Mouse (Mus musculus) c-Kit-positive CD71-positive TER-119-negative erythroid progenitor cells, embryonic 14.5 days (primary cell): ENCODE results near the gene Zfp12.
A peak's percentile ranks its signal among the peaks of the same experiment; 100 is the strongest.
"Not testable (repeated sequence)": the region's sequence is repeated elsewhere in the genome, so short reads cannot be mapped to it uniquely, and the experiment has no call there.

Source experiments
- DNase-seq: peaks from one replicate; pipeline ENCODE4 v3.0.0-alpha.2; 2013; ENCODE audit warnings: low read depth

The Zfp12 gene

DNA sequence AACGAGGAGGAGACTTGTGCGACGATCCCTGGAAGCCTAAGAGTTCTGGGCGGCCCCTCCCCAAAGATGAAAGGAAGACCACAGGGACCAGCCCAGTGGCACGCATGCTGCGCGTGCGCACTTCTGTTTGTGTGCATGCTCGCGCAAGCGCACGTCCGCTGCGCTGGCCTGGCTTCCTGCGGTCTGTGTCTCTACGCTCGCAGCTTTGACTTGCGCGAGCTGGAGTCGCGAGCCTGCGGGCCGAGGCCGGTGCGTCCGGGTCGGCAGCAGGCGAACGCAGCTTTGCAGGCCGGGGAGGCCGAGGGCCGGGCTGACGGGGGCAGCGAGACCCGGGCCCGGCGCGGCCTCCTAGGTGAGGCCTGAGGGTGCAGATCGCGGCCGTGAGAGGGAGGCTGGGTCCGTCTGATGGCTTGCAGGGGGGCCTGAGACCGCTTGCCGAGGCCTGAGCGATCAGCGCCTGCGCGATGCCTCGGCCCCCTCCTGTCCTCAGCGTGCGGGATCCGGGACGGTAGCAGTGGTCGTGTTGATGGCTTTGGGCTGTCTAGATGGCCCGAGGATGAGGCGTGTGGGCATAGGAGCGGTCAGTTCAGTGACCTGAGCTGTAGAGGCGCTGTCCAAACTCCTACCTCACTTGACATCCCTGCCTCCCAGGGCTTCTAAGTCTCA, at the start of gene Zfp12:
Zfp12 (plus strand) TSS at position 136 of the 666 bp plus-strand sequence.
- peak; percentile 70 for DNase-seq

DNA sequence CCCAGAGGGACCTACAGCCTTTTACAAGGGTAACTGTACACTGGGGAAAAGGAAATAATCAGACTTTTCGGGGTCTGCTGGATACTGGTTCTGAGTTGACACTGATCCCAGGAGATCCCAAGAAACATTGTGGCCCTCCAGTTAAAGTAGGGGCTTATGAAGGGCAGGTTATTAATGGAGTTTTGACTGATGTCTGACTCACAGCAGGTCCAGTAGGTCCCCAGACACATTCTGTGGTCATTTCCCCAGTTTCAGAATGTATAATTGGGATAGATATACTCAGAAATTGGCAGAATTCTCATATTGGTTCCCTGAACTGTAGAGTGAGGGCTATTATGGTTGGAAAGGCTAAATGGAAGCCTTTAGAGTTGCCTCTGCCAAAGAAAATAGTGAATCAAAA, 46.9 kb upstream of the Zfp12 start:
- not testable (repeated sequence) for DNase-seq

GRCm38 (mm10) chr5:143192806-143193205, 42.2 kb upstream of the Zfp12 start:
- DNase-seq = no peak

- DNase-seq = not testable (repeated sequence)
These were observed 40.2 kb upstream of the Zfp12 start for GRCm38 (mm10) chr5:143194747-143195146.

GRCm38 (mm10) chr5:143195166-143195565, 39.8 kb upstream of the Zfp12 start:
- DNase-seq = no peak

- DNase-seq = no peak
These were observed 38.5 kb upstream of the Zfp12 start for GRCm38 (mm10) chr5:143196506-143196905.

GRCm38 (mm10) chr5:143205015-143205414, 29.9 kb upstream of the Zfp12 start:
- DNase-seq = no peak

GRCm38 (mm10) chr5:143213832-143214231, 21.1 kb upstream of the Zfp12 start:
- DNase-seq = no peak

DNA sequence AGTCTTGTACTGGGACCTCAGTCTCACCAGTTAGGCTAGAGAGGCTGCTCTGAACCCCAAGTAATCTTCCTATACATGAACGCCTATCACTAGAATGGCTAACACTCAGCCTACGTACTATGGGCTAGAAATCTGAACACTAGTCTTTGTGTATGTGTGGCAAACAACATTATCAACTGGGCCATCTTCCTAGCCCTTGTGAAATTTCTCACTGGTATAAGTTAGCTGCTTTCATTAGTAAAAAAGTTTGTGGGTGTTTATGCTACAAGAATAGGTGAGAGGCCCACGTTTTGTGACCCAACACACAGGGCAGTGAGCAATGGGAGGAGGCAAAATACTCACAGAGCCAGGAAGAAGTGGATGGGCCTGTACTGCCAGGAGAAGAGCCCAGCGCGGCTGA, 14.0 kb upstream of the Zfp12 start:
- DNase-seq = no peak

GRCm38 (mm10) chr5:143222287-143222686, 12.7 kb upstream of the Zfp12 start:
- no peak for DNase-seq

DNA sequence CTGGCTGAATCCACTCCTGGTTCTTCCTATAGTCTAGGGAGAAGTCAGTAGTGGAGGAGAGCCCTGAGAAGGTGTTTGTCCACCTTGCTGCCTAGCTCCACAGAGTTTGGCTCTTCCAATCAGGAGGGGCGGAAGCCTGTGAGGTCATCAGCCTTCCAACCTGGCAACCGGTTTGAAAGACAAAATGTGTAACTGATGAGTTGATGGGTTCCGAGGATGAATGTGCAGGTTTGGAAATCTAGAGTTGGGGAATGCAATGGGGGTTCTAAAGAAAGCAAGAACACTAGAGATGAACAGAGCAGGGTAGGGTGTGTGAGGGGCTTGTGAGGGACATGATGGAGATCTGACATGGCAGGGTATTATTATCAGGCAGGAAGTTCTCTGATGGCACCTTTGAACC, 8.2 kb upstream of the Zfp12 start, which contains the start of gene Spdye4a:
Spdye4a (minus strand) TSS at position 101 of the 400 bp plus-strand sequence.
- DNase-seq = no peak

- DNase-seq = no peak
These were observed 1.1 kb downstream of the Zfp12 start for GRCm38 (mm10) chr5:143236036-143236435.

GRCm38 (mm10) chr5:143244926-143245325, 10.0 kb downstream of the Zfp12 start:
- no peak for DNase-seq

DNA sequence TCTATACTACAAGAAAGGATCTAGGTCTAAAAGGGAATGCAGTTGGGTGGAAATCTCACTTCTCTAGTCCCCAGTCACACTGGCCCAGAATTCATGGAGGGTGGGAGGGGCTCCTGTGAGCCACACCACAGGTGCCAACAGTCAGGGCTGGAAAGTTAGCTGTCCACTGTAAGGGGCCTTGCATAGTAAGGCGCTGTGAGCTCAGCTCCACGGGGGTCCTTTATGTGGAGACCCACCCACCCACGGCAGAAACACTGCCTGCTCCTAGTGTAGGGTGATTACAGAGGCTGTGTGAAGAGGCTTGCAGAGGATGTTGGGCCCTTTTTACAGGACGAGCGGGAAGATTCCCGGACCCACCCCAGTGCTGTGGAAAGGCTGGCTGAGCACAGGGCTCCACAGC, 17.1 kb downstream of the Zfp12 start:
- DNase-seq = no peak

GRCm38 (mm10) chr5:143252791-143253185, 17.8 kb downstream of the Zfp12 start:
- no peak for DNase-seq

GRCm38 (mm10) chr5:143253186-143253880, 18.4 kb downstream of the Zfp12 start:
- no peak for DNase-seq

DNA sequence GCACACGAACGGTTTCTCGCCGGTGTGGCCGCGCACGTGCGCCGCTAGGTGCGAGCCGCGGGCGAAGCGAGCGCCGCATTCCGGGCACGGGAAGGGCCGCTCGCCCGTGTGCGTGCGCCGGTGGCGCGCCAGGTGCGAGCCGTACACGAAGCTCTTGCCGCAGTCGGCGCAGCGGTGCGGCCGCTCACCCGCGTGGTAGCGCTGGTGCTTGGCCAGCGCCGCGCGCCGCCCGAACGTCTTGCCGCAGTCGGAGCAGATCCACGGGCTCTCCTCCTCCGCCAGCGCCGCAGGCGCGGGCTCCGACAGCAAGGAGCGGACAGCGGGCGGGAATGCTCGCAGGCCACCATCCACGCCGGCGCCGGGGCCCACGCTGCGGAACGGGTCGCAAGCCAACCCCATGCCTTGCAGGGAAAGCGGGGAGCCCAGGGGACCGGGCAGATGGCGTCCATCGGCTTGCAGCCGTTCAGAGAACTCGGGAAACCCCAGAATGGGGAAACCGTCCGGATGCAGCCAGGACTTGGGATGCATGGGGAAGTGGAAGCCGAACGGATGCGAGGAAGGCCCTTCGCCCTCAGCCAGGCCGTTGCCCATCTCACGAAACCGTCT, 19.0 kb downstream of the Zfp12 start:
- DNase-seq = no peak

DNA sequence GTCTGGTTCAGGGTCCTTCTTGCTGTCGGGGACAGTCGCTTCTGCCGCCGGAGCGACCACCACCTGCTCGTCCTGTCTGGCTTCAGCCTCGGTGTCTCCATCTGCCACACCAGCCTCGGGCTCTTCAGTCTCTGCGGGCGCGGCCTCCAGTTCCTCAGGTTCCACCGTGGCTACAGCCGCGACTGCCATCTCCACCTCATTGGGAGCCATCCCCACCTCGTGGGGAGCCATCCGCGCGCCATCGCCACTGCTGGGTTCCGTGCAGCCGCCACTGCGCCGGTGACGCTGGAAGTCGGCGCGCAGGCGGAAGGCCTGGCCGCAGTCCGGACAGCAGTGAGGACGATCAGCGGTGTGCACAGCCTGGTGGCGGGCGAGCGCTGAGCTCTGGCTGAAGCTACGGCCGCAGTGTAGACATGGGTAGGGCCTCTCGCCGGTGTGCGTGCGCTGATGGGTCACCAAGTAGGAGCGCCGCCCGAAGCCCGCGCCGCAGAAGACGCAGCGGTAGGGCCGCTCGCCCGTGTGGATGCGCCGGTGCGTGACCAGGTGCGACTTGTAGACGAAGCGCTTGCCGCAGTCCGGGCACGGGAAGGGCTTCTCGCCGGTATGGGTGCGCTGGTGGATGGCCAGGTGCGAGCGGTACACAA, 19.6 kb downstream of the Zfp12 start:
- DNase-seq = no peak

DNA sequence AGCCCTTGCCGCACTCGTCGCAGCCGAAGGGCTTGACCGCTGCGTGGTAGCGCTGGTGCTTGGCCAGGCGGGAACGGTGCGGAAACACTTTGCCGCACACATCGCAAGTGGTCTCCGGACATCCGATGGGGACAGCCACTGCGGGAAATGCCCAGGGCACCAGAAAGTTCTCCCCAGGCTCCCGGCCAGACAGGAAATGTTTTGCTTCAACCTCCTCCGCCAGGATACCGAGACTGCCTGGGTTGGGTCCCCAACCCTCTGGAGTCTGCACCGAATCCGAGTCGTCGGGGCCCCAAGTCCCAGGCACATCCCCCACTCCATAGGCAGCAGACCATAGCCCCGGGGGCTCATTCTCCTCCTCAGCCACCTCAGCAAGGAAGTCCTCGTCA, 20.2 kb downstream of the Zfp12 start:
- no peak for DNase-seq

DNA sequence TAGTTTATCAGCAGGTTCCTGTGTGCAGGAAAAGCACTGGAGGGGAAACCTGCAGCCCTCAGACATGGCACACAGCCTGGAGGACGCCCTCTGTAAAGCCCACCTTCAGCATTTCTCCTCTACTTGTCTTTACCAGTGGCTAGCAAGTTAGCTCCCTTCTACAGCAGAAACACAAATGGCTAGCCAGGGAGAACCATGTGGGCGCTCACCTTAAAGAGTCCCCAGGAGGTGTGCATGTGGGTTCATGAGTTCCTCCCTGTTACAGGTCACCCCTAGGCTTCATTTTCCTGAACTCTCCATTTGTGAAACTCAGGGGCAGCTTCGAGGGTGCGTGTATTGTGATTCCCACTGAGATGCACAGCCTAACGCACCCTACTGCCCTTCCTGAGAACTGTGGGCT, 20.8 kb downstream of the Zfp12 start:
- no peak for DNase-seq

DNA sequence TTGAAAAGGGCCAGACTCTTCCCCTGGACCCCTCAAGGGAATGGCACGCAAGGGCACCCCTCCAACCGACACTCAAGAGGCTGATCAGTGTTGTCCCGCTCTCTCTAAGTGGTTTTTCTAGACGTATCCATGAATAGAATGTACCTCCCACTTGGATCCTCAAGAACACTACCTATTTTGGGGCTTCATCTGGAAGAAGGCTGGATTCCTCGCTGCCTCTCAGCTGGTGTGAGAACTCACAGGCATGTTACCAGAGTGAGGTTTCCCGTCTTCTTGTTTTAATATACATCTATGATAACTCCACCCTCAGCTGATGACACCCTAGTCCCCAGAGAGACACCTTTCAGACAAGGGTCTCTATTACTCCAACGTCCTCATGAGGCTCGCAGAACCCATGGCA, 26.7 kb downstream of the Zfp12 start:
- DNase-seq = no peak

DNA sequence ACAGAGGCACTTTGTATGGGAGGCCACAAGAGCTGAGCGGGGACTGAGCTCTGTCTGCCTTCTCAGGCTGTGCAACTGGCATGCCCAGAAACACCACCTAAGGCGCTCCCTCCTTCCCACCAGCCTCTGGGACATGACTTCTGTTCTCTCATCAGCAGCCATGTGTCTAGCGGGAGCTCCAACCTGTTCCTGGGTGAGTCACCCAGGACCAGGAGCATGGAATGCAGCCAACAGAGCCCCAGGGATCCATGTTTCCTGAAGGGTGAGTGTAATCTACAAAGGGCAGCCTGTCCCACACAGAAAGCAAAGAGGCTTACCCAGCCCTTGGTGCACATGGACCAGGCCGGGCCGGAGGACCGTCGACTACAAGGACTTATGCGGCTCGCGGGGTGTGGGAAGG, 29.7 kb downstream of the Zfp12 start:
- DNase-seq = no peak

DNA sequence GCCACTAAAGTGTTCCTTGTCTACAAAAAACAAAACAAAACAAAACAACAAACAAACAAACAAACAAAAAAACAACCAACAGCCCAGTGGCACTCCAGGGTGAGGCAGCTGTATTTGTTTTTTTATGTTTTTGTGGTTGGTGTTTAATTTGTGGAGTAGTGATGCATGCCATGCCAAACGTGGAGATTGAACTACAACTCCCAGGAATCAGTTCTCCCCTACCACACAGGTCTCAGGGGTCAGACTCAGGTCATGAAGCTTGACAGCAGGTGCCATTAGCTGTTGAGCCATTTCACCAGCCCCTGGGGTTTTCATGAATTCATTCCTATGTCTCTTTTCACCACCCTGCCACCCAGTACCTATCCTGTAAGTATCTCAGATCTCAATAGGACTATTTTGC, 30.4 kb downstream of the Zfp12 start:
- DNase-seq = no peak
